Mouse (Mus musculus) right cerebral cortex, postnatal 10 days (tissue): ENCODE measurements around the gene Ank.

Source experiments
- DNase-seq, 2 experiments: peaks; one replicate each; pipeline ENCODE4 v3.0.0; 2021; ENCODE audit warnings: low spot score in 2 of 2

Ank gene

DNA sequence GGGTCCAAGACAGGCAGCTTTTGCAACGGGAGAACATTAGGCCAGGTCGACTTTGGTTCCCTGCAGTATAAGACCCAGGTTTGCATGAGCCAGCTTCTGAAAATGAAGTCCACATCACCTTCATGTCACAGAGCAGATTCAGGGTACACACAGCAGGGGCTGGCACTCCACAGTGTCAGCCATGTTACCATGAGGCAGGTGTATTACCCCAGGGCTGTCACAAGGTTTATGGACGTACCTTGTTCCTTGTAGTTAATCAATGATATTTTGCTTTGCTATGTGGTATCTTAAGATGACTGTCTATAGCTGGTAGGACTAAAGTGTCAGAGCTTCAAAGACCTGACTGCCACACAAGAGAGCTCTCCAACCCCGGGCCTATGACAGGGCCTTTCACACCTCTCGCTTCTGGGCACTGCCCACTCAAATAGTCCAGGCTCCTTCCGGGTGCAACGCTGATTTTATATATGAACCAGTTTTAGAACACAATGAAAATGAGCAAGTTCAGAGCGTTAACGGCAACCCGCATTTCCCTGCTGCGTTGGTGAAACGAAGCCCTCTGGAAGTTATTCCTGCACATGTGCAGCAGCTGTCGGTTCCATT lies 132.4 kb downstream of the Ank start:
- no peak for DNase-seq

DNA sequence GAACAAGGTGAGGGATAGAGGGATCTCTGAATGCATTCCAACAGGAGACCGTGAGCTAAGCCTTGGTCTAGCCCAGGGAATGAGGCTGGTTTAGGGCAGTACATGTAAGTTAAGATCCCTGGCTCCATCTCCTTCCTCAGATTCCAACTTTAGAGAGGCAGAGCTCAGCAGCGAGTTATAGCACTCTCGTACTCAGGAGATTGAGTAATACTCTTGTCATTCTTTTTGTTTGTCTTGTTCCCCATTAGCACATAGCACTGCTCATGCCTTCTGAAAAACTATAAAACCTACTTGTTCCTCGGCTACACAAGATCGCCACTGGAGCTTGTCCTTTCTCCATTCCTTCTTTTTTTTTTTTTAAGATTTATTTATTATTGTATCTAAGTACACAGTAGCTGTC lies 134.0 kb downstream of the Ank start:
- no peak for DNase-seq

DNA sequence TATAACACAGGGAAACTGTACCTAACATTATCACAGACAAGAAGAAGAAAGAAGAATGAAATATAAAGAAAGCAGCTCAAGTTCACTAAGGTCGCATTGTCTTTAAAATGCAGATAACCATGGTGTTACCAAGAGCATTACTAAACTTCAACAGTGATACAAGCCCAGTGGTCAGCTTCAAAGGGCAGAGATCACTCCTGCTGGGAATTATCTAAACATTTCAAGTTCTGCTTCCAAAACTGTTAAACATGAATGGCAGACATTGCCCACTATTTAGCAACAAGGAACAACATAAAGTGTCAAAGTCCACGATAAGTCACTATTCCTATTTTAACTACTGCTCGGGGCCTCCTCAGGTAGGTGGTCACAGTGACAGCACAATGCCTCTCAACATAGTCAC lies 138.1 kb downstream of the Ank start:
- DNase-seq, result no peak

DNA sequence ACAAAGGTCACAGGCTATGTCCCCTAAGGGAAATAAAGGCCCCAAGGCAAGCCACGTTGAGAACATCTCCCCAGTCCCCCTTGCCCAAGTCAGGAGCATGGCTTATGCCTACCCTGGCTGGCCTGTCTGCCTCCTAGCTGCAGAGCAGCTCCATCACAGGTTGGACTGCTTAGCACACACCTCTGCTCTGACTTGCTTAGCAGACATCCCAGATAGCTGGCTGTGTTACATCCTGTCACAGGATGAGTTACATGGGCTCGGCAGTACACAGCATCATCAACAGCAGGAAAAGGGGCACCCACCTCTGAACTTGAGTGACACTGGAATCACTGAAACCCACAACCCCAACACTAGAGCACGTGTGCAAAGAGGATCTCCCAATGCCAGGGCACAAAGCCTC lies 138.8 kb downstream of the Ank start:
- DNase-seq, result no peak

DNA sequence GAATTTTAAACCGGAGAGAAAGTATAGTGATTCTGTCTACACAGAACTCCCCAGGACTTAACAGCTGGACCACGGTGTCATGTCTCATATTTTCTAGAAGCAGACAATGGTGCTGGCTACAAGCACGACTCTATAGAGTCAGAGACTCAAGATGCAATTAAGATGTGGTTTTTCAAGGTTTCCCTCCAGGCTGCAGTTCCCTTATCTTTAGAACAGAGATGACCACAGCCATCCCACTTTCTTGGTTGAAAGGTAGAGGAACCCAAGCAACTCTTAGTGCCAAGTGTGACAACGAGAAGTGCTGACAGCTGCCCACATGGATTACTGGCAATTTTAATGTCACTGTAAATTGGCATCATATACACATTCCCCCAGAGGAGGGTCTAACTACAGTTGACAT lies 143.1 kb downstream of the Ank start:
- DNase-seq, result no peak

DNA sequence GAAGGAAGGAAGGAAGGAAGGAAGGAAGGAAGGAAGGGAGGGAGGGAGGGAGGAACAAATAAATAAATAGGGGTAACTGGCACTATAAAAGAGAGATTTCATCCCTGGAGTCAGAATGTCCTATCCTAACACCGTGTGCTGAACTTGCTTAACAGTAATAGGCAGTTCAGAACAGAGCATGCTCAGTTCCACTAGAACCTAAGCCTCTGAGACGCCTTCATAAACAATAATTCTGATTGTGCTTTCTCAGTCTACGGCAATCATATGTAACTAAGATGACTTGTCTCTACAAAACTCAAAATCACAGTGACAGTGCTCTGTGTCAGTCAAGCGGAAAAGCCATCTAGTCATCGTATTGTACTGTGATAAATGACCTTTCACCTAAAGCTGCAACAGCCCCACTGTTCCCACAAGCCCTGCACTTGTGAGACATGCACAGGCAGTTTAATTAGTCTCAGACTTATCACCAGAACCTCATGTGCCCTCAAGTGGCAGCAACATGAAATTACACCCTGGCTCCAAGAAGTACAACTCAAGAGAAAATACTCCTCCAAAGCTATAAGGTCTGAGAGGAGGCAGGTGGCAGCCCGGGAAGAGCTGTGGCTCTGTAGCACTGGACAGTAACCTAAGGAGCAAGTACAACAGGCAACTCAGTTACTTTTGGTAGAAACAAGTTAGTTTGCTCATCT lies 146.2 kb downstream of the Ank start:
- peak; percentile 81 to 82 for DNase-seq

DNA sequence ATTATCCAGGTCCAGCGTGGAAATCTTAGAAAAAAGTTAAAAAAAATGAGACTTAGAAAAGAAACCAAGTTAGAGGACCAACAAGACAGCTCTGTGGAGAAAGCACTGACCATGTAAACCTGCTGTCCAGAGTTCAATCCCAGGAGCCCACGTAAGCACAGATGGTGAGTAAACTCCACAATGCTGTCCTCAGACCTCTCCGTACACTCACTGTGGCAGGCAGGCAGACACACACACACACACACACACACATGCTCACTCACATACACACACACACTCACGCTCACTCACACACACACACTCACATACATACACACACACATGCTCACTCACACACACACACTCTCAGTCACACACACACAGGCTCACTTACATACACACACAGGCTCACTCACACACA lies 146.8 kb downstream of the Ank start:
- DNase-seq, result no peak

DNA sequence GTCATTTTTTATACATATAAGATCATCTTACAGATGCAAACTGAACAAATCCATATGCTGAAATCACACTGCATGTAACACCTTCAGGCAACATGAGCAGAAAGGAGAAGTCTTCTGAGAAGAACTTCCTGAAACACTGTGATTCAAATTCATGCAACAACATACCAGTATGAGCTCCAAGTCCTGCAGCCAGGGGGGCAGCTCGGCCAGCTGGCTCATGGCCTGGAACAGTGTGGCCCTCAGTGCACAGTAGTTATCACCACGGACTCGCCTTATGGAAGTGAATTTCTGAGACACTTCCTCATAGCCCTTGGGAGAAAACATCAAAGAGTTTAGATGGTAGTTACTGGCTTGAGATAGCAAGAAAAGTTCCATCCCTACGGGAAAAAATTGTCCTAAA lies 149.7 kb downstream of the Ank start:
- DNase-seq, result peak in 1 of 2 experiments; percentile 70

DNA sequence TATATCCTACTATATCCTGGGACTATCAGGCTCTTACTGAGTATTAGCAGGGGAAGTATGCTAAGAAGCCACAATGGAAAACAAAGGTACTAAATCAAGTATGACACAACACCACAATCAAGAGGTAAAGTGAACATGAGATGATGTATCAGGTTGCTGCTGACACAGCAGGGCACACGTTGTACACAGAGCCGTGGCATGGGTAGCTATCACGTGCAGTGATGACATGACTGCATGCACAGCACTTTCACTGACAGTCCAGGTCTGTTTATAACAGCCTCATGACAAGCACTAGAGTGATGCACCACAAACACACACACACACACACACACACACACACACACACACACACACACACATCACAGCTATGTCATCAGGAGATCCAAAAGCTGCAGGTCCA lies 150.8 kb downstream of the Ank start:
- DNase-seq, result no peak

DNA sequence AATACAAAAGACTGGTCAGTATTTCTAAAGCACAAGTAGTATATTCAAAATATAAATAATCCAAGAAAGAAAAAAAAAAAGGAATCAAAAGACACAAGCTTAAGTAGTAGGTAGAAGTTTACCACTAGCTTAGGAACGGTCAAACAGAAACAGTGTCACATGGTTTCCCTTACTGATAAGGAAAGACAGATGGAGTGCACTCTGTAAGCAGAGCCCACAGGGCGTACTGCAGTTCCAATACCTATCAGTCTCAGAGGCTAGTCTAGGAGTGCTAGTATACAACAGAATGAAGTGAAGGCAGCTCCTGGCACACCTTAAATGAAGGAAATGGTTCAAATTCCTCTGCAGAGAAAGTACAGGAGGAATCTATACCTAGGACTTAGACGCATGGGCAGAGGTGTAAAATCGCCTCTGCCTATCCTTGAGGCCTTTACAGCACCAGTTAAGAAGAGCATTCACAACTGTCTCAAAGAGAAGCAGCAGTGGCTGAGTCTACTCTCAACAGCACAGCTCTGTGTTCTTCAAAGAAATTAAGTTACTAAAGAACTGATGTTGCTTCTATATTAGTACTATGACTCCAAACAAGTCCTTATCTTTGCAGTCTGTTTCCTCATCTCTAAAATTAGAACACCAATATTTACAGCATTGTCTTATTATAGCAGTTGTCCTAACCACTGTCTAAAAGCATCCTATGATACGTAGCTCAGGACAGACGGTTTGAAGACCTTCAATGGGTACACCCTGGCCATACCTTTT lies 152.5 kb downstream of the Ank start:
- no peak for DNase-seq

DNA sequence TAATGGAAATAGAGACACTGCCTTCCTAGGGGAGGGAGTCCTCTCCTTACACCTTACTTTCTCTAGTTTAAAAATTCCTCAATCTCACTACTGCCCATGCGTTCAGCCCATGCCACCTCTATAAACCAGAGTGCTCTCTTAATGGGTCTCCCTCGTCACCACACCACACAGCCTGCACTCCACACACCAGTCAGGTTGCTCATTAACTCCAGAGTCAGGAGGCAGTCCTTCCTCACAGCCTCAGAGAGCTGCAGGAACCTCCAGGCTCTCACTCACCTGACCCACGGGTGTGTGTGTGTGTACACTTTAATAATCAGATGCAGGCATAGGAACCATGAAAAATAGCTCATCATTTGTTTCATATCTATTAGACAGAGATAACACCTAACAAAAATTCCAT lies 153.2 kb downstream of the Ank start:
- DNase-seq, result no peak

DNA sequence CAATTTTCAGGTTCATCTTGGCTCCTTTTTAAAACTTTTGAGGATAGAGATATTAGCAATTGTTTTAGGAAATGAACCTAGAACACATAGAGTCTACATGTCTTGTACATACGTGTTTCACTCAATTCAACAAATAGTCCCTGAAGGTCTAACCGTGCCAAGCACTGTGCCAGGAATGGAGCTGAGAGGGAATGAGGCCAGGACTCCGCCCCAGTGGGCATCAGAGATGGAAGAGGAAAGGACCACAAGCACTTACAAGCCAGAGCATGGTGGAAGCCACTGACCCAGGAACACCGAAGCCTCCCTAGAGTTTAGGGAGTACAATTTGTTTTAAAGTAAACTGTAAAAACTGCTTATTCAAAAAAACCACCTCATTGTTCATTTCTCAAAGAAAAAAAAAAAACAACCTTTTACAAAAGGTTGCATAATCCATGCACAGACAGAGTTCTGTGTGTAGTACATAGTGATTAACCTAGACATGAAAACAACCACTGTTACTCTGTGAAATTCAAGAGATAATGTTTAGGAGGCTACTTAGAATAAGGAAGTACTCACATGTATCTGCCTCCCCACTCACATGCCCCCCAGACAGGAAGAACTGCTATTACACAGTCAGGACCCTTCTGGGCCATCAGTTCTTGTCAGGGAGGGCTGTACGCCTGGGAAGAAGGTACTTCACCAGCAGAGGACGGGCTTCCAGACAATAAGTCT lies 154.2 kb downstream of the Ank start:
- no peak for DNase-seq

DNA sequence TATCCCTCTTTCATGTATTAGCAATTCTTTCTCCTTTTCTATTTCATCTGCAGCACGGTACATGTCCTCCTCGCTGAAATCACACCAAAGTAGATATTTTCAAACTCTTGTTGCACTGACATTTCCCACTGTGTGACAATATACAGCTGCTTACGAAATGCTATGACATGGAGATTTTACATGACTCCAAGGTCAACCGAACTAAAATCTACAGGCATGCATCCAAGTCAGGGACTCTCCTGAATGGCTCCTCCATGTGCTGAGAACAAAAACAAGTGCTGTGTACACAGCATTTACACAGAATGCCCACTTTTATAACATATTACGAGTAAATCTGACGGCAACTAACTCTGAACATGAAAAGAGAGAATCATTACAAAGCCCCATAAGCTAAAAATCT lies 156.8 kb downstream of the Ank start:
- no peak for DNase-seq

DNA sequence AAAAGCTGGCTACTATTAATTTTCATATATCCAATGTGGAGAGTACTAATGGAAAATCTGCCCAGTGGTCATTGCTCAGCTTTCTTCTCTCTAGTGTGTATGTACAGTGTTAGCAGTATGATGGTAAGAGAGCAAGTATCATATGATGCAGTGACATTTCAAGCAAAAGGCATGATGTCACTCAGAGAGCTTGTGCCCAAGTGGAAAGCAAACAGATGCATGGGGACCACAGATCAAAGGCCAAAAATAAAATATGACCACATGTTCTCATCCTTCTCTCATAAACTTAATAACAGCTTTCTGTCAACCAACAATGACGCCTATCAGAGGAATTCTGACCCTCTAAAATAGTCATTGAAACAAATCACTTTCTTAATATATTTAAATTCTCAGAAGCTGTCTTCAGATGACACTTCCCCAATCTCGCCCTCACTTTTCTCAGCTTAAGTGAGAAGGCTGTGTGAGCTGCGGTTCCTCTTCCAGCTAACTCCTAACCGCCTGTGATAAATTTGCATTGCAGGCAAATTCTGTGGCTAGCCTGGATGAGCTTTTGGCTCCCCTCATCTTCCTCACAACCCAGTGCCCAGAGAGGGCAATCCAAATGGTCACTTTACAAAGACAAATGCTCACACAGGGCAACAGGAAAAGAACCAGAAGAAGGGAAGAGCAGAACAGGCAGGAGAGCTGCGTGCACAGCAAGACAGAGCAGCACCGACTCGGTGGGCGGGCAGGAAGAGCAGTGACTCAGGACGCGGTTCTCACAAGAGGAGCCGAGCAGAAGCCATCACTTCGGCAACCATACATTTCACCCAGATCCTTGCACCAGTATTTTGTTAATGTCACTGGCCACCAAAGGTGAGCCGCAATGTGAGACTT lies 158.8 kb downstream of the Ank start:
- DNase-seq, result no peak

DNA sequence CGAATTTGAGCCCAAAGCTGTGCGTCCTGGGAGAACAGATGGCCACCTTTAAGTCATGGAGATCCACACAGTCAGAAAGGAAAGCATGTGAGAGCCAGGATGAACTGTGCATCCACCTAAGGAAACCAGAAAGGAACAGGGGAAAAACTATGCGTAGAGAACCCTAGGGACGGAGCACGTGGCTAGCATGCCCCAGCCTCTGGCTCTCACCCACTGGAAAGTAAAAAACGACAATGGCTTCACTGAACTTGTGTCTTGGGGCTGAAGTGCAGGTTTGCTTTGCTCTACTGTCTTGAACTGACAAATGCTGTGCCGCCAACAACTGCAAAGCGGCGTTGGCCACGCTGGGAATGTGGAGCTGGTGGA lies 159.4 kb downstream of the Ank start:
- DNase-seq, result no peak

DNA sequence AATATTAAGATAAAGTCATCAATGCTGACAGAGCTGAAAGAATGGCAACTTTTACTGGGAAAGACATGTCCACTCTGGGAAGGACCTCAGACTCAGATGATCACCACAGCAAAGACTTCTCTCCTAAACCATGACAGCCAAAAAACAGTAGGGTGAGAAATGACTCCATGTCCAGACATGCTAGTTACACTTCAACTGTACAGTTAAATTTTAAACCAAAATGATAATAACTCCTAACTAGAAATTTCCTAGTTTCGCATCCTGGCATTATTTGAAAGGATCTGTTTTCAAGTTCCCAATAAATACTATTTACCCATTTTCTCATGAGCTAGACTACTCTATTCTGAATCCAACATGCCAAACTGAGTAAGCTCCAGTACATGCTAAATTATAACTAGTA lies 159.8 kb downstream of the Ank start:
- no peak for DNase-seq

DNA sequence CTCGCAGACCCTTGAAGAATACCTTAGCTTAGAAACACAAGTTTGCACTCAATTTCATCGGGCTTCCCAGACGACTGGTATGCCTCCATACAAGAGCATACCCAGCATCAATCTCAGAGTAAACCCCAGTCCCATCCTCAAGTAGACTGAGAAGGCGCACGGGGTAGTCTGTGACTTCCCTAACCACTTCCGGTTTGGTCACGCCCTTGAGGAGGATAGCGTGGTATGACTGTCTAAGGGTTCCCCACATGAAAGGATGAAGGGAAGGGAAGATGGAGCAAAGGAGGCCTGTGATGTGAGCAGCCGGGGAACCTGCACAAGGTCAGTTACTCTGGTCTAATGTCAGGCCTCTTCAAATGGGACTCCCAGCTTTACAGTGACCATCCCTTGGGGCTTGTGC lies 161.3 kb downstream of the Ank start:
- no peak for DNase-seq

DNA sequence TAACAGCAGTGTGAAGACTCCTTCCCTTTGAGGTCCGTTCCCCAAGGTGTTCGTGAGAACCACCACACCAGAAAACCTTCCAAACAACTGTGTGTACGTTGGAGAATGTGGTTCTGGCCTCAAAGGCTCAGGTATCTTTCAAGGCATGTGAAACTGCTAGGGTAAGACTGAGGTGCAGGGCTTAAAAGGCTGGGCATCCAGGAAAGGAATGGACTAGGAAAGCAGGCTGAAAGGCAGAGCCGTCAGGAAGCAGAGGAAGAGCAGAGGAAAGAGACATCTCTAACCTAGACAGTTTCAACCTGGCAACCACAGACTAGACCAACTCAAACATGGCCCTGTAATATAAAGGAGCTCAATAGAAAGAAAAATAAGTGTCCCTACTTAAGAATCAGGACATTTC lies 162.6 kb downstream of the Ank start:
- no peak for DNase-seq

DNA sequence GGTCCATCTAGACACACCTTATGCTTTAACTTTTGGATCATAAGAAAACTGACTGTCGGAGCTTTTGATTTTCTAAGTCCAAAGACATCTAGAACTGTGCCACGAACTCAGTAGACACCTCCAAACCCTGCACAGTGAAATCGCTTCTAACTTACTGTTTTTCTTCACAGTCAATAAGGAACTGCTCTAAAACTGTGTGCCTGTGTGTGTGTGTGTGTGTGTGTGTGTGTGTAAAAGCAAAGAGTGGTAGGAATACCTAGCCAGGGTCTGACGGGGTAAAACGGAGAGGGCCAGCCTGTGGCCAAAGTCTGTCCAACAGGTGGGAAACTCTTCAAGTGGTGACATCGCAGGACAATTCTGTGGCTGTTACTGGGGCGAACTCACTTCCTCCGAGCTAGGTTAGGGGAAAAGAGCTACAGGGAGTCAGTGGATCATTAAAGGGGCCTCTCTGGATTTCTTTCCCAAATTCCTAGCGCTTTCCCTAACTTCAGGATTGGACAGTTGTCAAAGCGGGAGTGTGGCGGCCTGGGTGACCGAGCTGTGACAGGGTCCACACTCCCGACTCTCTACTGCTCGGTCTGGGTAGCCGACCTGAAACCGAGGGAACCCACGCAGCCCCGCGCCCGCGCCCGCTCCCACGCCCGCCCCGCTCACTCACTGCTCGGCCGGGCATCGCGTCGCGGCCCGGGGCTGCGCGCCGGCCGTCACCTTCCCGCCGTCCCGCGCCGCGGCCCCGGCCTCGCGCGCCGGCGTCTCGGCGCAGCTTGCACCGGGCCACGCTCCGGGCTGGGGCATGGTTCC lies 163.5 kb downstream of the Ank start:
- DNase-seq, result peak in 1 of 2 experiments; percentile 45

DNA sequence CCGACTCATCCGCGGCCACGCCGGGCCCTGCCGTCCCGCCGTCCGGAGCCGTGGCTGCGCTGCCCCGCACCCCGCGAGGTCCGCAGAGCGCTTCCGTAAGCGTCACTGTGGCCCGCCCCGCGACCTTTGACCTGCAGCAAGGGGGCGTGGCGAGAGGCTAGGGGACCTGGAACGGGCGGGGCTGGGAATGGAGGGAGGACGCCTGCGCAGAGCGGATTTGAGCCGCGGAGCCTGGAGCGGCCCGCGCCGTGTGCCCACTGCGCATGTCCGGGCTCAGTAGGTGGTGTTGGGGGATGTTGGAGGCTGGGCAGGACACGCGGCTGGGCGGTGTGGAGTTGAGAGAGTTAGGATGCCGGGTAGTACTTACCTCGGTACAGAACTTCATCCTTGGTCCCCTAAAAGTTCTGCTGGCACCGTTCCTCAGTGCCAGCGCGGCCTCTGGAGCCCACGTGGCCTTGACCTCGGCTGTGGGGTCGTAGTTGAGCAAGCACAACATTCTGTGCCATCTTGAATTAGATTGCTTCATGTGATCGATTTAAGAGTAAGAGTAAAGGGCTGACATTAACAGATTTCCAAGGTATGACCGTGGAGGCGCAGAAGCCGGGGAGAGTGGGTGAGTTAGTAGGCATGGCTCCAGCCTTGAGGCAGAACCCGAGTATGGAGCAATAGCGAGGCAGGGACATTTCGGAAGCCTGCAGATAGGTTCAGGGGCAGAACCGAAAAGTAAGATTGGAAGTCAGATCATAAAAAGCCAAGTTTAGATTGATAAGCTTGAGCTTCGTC lies 164.3 kb downstream of the Ank start, which contains the start of gene Otulin:
Otulin (minus strand) TSS at position 93 of the 783 bp plus-strand sequence.
- DNase-seq, result peak; percentile 98 to 99
